Mouse (Mus musculus): ENCODE results near the gene Trit1. TPM values are rescaled to one million over a fixed set of nuclear protein-coding genes. Genes with fewer than 3 reads are reported as not detected.

Trit1 gene
- polyA plus RNA-seq, 1 experiment from 2014 or later = 14.4 TPM

DNA sequence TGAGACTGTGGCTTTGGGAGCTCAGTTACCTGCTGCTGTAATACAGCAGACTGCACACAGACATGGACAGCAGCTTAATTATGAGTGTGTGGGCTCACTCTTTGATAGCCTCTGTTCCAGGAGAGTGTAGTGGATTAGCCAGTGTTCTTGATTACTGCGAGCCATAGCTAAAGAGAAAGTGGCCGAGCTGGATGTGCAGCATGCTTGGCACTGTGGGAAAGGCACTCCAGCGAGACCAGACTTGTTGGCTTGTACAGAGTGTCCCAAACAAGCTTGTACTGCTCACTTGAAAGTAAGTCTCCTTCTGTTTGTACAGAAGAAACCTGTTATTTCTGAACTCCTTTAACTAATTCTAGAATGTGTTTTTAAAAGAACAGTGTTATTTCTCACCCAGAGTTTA is 29.9 kb downstream of the Trit1 start:
- Histone ChIP-seq H3K27ac (ENCODE audit: low read depth, low read length) (no peak overlapping the region), H3K27me3 (ENCODE audit: control insufficient read depth, insufficient read depth, low read length) (no peaks in the 10 kb centered on the region), H3K36me3 (ENCODE audit: control insufficient read depth, insufficient read depth, low read length) (peaks cover 2% of the 10 kb centered on the region; the same call in 1 of the 2 replicates), H3K9me3 (replicated peaks; ENCODE audit: control insufficient read depth, low read length) (no peaks in the 10 kb centered on the region), H3K4me2 (no peak overlapping the region), H3K9ac (ENCODE audit: low read depth, low read length) (no peak overlapping the region), H3K4me3 (ENCODE audit: low read depth, low read length) (no peak overlapping the region), H3K4me1 (ENCODE audit: control insufficient read depth, insufficient read depth, low read length) (peaks cover 19% of the 10 kb centered on the region)
- 84% methylated on average over 3 of the region's 3 CpGs for WGBS (ENCODE audit: insufficient replicate concordance)
- no peak for ATAC-seq (replicated peaks; ENCODE audit: insufficient number of reproducible peaks, low FRiP score, low TSS enrichment)

DNA sequence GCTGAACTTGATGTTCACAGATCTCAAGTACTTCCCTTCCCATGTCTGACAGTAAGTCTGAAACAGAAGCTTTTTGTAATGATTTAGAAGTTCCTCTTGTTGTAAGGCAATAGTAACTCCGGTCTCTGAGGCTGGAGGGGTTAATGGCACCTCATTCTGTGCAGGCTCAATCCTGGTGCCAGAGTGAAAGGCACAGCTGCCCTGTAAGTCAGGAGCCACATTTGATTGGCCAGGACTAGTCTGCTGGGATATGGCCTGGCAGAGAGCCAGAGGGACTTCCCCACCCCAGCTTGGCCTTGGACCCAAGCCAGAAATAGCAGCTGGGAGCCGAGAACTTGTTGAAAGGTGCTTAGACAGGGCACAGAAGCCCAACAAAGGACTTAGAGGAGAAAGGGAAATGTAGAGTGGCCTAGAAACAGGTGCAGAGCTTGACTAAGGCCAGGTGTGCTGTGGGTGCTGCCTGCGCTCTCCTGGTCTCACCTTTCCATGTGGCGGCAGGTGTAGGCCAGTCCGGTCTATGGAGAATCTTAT is 34.3 kb downstream of the Trit1 start:
- Histone ChIP-seq H3K4me1 (ENCODE audit: control insufficient read depth, insufficient read depth, low read length) (peaks cover 26% of the 10 kb centered on the region), H3K4me2 (peak overlapping the region; percentile 6; the same call in 1 of the 2 replicates), H3K9ac (ENCODE audit: low read depth, low read length) (no peak overlapping the region), H3K27ac (ENCODE audit: low read depth, low read length) (peak overlapping the region; percentile 54), H3K27me3 (ENCODE audit: control insufficient read depth, insufficient read depth, low read length) (peaks cover 8% of the 10 kb centered on the region), H3K36me3 (ENCODE audit: control insufficient read depth, insufficient read depth, low read length) (peaks cover 12% of the 10 kb centered on the region), H3K4me3 (ENCODE audit: low read depth, low read length) (no peak overlapping the region), H3K9me3 (replicated peaks; ENCODE audit: control insufficient read depth, low read length) (no peaks in the 10 kb centered on the region)
- WGBS (ENCODE audit: insufficient replicate concordance) = 47% methylated on average over 5 of the region's 5 CpGs
- peak; percentile 71 for ATAC-seq (replicated peaks; ENCODE audit: insufficient number of reproducible peaks, low FRiP score, low TSS enrichment)

DNA sequence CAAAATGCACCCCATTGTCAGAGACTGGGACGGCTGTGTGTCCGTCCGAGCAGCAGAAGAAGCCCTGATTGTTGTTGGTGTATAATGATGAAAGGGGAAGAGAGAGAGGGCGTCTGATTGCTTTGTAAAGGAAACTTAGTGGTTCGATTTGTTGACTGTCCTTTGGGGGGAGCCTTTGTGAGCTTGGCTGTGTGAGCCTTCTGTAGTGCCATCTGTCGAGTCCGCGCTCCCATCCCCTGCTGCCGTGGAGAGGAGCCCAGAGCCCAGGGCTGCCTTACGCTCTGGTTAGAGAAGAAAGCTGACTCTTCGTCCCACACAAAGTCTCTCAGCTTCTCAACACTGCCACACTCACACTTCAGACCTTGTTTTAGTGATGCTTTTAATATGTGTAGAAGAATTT is 36.8 kb downstream of the Trit1 start:
- Histone ChIP-seq H3K4me2 (no peak overlapping the region), H3K27ac (ENCODE audit: low read depth, low read length) (no peak overlapping the region), H3K9ac (ENCODE audit: low read depth, low read length) (no peak overlapping the region), H3K4me1 (ENCODE audit: control insufficient read depth, insufficient read depth, low read length) (peaks cover 24% of the 10 kb centered on the region), H3K27me3 (ENCODE audit: control insufficient read depth, insufficient read depth, low read length) (peaks cover 8% of the 10 kb centered on the region), H3K4me3 (ENCODE audit: low read depth, low read length) (no peak overlapping the region), H3K36me3 (ENCODE audit: control insufficient read depth, insufficient read depth, low read length) (peaks cover 18% of the 10 kb centered on the region), H3K9me3 (replicated peaks; ENCODE audit: control insufficient read depth, low read length) (no peaks in the 10 kb centered on the region)
- no peak for ATAC-seq (replicated peaks; ENCODE audit: insufficient number of reproducible peaks, low FRiP score, low TSS enrichment)
- whole genome bisulfite sequencing (ENCODE audit: insufficient replicate concordance) = 85% methylated on average over 11 of the region's 11 CpGs

DNA sequence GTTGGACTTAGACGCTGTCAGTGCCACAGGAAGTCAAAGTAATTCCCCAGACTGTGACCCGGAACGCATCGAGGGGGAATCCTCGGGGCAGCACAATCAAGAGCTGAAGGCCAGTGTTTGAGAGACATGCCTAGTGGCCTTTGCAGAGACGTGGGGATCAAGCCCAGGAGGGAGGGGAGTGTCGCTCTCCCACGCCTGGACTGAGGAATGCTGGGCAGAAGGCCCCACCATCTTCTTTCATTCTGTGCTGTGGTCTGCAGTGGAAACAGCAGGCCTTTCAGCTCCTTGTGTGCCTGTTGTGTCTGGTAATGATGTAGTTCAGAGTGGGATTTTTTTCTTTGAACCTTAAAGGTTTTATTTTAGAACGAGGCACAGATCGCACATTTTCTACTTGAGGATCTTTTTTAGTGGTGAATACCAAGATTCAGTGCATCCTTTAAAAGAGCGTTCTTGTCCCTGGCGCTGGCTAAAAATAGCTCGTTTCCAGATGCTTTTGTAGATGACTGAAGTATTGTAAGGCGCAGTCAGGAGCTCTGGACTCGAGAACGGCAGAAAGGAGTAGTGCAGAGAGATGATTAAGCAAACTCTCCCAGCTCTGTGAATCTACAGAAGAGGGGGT is 37.9 kb downstream of the Trit1 start:
- H3K27me3 ChIP-seq (ENCODE audit: control insufficient read depth, insufficient read depth, low read length) = peaks cover 8% of the 10 kb centered on the region
- no peak overlapping the region for H3K9ac ChIP-seq (ENCODE audit: low read depth, low read length)
- peaks cover 18% of the 10 kb centered on the region for H3K36me3 ChIP-seq (ENCODE audit: control insufficient read depth, insufficient read depth, low read length)
- no peak for ATAC-seq (replicated peaks; ENCODE audit: insufficient number of reproducible peaks, low FRiP score, low TSS enrichment)
- H3K4me1 ChIP-seq (ENCODE audit: control insufficient read depth, insufficient read depth, low read length) = peaks cover 24% of the 10 kb centered on the region
- H3K9me3 ChIP-seq (replicated peaks; ENCODE audit: control insufficient read depth, low read length) = no peaks in the 10 kb centered on the region
- no peak overlapping the region for H3K4me3 ChIP-seq (ENCODE audit: low read depth, low read length)
- no peak overlapping the region for H3K4me2 ChIP-seq
- 55% methylated on average over 16 of the region's 16 CpGs for WGBS (ENCODE audit: insufficient replicate concordance)
- no peak overlapping the region for H3K27ac ChIP-seq (ENCODE audit: low read depth, low read length)

DNA sequence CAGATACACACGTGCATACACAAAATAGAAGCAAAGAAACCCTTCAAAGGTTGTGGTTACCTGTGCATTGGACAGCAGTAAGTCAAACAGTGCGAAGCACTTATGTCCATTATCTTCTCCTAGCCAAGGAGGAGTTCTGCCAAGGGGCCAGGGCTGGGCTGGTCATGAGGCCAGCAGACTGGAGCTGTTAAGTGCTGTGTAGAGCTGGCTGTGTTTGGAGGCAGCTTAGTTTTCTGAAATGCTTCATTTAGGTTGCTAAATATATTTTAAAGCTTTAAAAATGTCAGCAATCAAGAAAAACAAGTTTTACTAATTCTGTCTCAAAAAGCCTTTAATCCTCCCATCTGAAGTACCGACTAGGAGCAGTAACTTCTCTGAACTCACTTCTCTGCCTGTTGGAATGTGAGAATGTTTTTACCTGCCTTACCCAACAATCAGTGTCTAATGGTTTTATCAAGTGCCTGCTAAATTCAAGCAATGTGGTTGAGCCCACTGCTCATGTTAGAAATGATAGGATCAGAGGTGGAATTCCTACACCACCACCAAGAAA is 40.2 kb downstream of the Trit1 start:
- Histone ChIP-seq H3K4me3 (ENCODE audit: low read depth, low read length) (no peak overlapping the region), H3K27ac (ENCODE audit: low read depth, low read length) (no peak overlapping the region), H3K36me3 (ENCODE audit: control insufficient read depth, insufficient read depth, low read length) (peaks cover 18% of the 10 kb centered on the region), H3K4me1 (ENCODE audit: control insufficient read depth, insufficient read depth, low read length) (peaks cover 7% of the 10 kb centered on the region; the same call in 1 of the 2 replicates), H3K9me3 (replicated peaks; ENCODE audit: control insufficient read depth, low read length) (no peaks in the 10 kb centered on the region), H3K9ac (ENCODE audit: low read depth, low read length) (no peak overlapping the region), H3K4me2 (no peak overlapping the region), H3K27me3 (ENCODE audit: control insufficient read depth, insufficient read depth, low read length) (peaks cover 8% of the 10 kb centered on the region)
- 73% methylated on average over 3 of the region's 3 CpGs for WGBS (ENCODE audit: insufficient replicate concordance)
- ATAC-seq (replicated peaks; ENCODE audit: insufficient number of reproducible peaks, low FRiP score, low TSS enrichment) = no peak

DNA sequence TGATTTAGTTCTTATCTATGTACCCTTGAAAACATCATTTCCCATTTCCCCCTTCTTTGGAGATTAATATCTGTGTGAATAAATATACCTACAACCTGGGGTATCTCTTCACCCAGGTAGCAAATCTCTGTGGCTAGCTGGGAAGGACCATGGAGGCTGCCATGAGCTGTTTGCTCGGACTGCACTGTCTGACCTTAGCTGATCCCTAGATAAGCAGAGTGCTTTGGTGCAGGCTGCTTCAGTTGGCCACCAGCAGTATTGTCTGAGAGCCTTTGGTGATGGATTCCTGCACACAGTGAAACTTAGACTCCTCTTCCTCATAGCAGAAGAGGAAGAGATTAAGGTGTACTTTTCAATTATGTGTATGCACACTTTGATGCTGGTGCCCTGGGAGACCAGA is 41.6 kb downstream of the Trit1 start:
- H3K4me2 ChIP-seq = no peak overlapping the region
- no peaks in the 10 kb centered on the region for H3K27me3 ChIP-seq (ENCODE audit: control insufficient read depth, insufficient read depth, low read length)
- H3K9me3 ChIP-seq (replicated peaks; ENCODE audit: control insufficient read depth, low read length) = no peaks in the 10 kb centered on the region
- H3K27ac ChIP-seq (ENCODE audit: low read depth, low read length) = no peak overlapping the region
- H3K4me3 ChIP-seq (ENCODE audit: low read depth, low read length) = no peak overlapping the region
- peaks cover 7% of the 10 kb centered on the region; the same call in 1 of the 2 replicates for H3K4me1 ChIP-seq (ENCODE audit: control insufficient read depth, insufficient read depth, low read length)
- peaks cover 18% of the 10 kb centered on the region for H3K36me3 ChIP-seq (ENCODE audit: control insufficient read depth, insufficient read depth, low read length)
- WGBS (ENCODE audit: insufficient replicate concordance) = 30% methylated on average over 1 of the region's 1 CpGs
- ATAC-seq (replicated peaks; ENCODE audit: insufficient number of reproducible peaks, low FRiP score, low TSS enrichment) = no peak
- H3K9ac ChIP-seq (ENCODE audit: low read depth, low read length) = no peak overlapping the region

DNA sequence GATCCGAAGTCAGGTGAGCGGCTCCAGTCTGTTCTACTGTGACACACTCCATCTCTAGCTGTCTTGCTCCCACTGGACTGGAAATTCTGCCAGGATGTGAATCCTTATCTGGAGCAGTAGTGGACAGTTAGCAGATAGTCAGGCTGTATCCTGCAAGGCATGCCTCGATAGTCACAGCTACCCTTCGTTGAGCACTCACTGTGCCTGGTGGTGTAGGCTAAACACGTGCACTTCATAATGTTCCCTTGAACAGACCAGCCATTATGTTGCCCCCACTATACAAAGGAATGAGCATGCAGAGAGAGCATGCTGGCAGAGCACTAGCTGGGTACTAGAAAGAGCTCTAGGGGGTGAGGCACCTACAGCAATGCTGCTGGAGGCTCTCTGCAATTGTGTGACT is 45.3 kb downstream of the Trit1 start:
- Histone ChIP-seq H3K36me3 (ENCODE audit: control insufficient read depth, insufficient read depth, low read length) (no peaks in the 10 kb centered on the region), H3K27me3 (ENCODE audit: control insufficient read depth, insufficient read depth, low read length) (no peaks in the 10 kb centered on the region), H3K4me1 (ENCODE audit: control insufficient read depth, insufficient read depth, low read length) (peaks cover 3% of the 10 kb centered on the region; the same call in 1 of the 2 replicates), H3K27ac (ENCODE audit: low read depth, low read length) (no peak overlapping the region), H3K4me3 (ENCODE audit: low read depth, low read length) (no peak overlapping the region), H3K9me3 (replicated peaks; ENCODE audit: control insufficient read depth, low read length) (no peaks in the 10 kb centered on the region), H3K4me2 (no peak overlapping the region), H3K9ac (ENCODE audit: low read depth, low read length) (no peak overlapping the region)
- no peak; the same call in 1 of the 2 replicates for ATAC-seq (replicated peaks; ENCODE audit: insufficient number of reproducible peaks, low FRiP score, low TSS enrichment)
- 42% methylated on average over 5 of the region's 5 CpGs for WGBS (ENCODE audit: insufficient replicate concordance)

DNA sequence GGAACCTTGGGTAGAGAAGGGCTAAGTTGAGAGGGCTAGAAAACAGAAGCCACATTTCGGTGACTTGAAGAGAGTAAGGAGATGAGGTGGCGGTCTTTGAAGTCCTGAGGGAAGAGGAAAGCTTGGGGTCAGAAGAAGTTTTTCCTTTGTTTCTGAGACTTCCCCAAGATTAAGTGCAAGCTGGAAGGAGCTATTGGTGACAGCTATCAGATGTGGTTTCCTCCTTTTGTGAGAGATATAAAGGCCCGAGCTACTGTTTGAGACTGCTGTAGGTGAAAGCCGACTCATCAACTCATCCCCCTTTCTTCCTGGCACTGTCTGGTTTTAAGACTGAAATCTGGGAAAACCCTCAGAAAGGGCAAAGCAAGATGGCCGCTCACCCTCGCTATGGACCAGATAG is 52.2 kb downstream of the Trit1 start:
- 61% methylated on average over 6 of the region's 6 CpGs for WGBS (ENCODE audit: insufficient replicate concordance)
- no peak overlapping the region for H3K4me2 ChIP-seq
- no peak overlapping the region for H3K9ac ChIP-seq (ENCODE audit: low read depth, low read length)
- no peaks in the 10 kb centered on the region for H3K4me1 ChIP-seq (ENCODE audit: control insufficient read depth, insufficient read depth, low read length)
- H3K9me3 ChIP-seq (replicated peaks; ENCODE audit: control insufficient read depth, low read length) = no peaks in the 10 kb centered on the region
- no peak overlapping the region for H3K4me3 ChIP-seq (ENCODE audit: low read depth, low read length)
- H3K36me3 ChIP-seq (ENCODE audit: control insufficient read depth, insufficient read depth, low read length) = no peaks in the 10 kb centered on the region
- H3K27ac ChIP-seq (ENCODE audit: low read depth, low read length) = no peak overlapping the region
- H3K27me3 ChIP-seq (ENCODE audit: control insufficient read depth, insufficient read depth, low read length) = peaks cover 5% of the 10 kb centered on the region; the same call in 1 of the 2 replicates
- ATAC-seq (replicated peaks; ENCODE audit: insufficient number of reproducible peaks, low FRiP score, low TSS enrichment) = no peak

All from heart, embryonic 11.5 days (tissue).